Mouse (Mus musculus): ENCODE results near the gene Zwilch.

DNA sequence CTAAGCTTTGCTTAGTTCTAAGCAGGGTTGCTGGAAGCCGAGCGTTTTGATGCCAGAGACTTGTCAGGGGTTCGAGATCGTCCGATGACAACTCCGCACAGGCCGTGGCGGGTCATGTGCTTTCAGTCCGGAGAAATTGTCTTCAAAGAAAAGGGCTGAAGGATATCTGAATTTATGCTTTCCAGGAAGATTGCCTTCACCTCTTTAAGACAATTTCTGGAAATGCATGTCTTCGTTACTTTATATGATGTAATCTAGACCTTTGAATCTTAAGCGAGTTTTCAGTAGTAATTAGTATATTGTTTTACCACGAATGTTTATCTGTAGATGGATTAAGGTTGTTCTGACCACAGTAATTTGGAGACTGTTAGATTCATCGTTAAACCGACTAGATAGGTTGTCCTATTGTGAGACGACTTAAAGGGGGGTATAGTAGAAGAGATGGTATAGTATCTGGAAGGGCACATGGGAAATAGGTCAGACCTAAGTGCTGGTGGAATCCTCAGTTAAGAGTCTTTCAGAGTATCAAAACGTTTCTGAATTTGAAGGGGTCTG is 839 bp upstream of the Zwilch start:
- no peak for TF ChIP-seq CTCF (IDR thresholded peaks at IDR 0.05; ENCODE audit: insufficient read depth, low read length)
- no peak for TF ChIP-seq POLR2A (IDR thresholded peaks at IDR 0.05; ENCODE audit: borderline replicate concordance, extremely low read depth, low read depth, low read length)

All from lung, adult 2 months (tissue).